Mouse (Mus musculus) layer of hippocampus, adult 11-12 months (tissue): ENCODE measurements around the gene Gpr183.

Experiments used
- DNase-seq: peaks from one replicate; pipeline ENCODE4 v3.0.0; 2022; ENCODE audit warnings: low spot score

Gpr183 gene

GRCm38 (mm10) chr14:121957176-121957871, 7.7 kb downstream of the Gpr183 start:
- DNase-seq: no peak

- DNase-seq: no peak
These were observed 8.7 kb downstream of the Gpr183 start for GRCm38 (mm10) chr14:121956291-121956690.

GRCm38 (mm10) chr14:121955176-121955795, 9.7 kb downstream of the Gpr183 start:
- DNase-seq: no peak

GRCm38 (mm10) chr14:121954608-121955007, 10.4 kb downstream of the Gpr183 start:
- DNase-seq: no peak

- DNase-seq: no peak
These were observed 10.9 kb downstream of the Gpr183 start for GRCm38 (mm10) chr14:121954129-121954528.

- no peak for DNase-seq
These were observed 13.0 kb downstream of the Gpr183 start for GRCm38 (mm10) chr14:121952046-121952400.

- DNase-seq: no peak
These were observed 13.5 kb downstream of the Gpr183 start for GRCm38 (mm10) chr14:121951399-121952045.

GRCm38 (mm10) chr14:121949897-121950296, 15.1 kb downstream of the Gpr183 start:
- no peak for DNase-seq

- DNase-seq: no peak
These were observed 15.6 kb downstream of the Gpr183 start for GRCm38 (mm10) chr14:121949436-121949835.

- DNase-seq: no peak
These were observed 17.0 kb downstream of the Gpr183 start for GRCm38 (mm10) chr14:121947966-121948365.

- no peak for DNase-seq
These were observed 17.7 kb downstream of the Gpr183 start for GRCm38 (mm10) chr14:121947201-121947760.

- no peak for DNase-seq
These were observed 18.3 kb downstream of the Gpr183 start for GRCm38 (mm10) chr14:121946728-121947127.

GRCm38 (mm10) chr14:121946131-121946530, 18.9 kb downstream of the Gpr183 start:
- DNase-seq: no peak

GRCm38 (mm10) chr14:121939582-121939981, 25.4 kb downstream of the Gpr183 start:
- no peak for DNase-seq

- DNase-seq: no peak
These were observed 26.5 kb downstream of the Gpr183 start for GRCm38 (mm10) chr14:121938256-121939191.

GRCm38 (mm10) chr14:121937601-121938255, 27.3 kb downstream of the Gpr183 start:
- no peak for DNase-seq

- DNase-seq: no peak
These were observed 28.1 kb downstream of the Gpr183 start for GRCm38 (mm10) chr14:121936856-121937255.

- DNase-seq: no peak
These were observed 28.6 kb downstream of the Gpr183 start for GRCm38 (mm10) chr14:121936356-121936755.

- no peak for DNase-seq
These were observed 30.4 kb downstream of the Gpr183 start for GRCm38 (mm10) chr14:121934597-121934946.

- no peak for DNase-seq
These were observed 30.9 kb downstream of the Gpr183 start for GRCm38 (mm10) chr14:121933906-121934596.

GRCm38 (mm10) chr14:121932180-121932579, 32.8 kb downstream of the Gpr183 start:
- no peak for DNase-seq
